ENCODE assay signal across 8 mouse cellular contexts in genomic region chr7:84086039-84086829, GRCm38 (mm10). TPM values are rescaled to one million over a fixed set of nuclear protein-coding genes. Genes with fewer than 3 reads are reported as not detected.
DNase-seq lines count a peak whose midpoint lies in the region; ATAC-seq and TF ChIP-seq lines count a peak whose summit lies in the region.

Gene Cemip, minus strand, starts transcription at chr7:84086502.

- H3K9me3 ChIP-seq in forebrain, embryonic 14.5 days (replicated peaks; ENCODE audit: control insufficient read depth, low read length), result no peaks in the 10 kb centered on the region
- H3K9me3 ChIP-seq in heart, postnatal 0 days (replicated peaks; ENCODE audit: control insufficient read depth, low read length), result no peaks in the 10 kb centered on the region
- H3K9me3 ChIP-seq in liver, embryonic 12.5 days (replicated peaks), result no peaks in the 10 kb centered on the region
- H3K9me3 ChIP-seq in stomach, embryonic 15.5 days, result no peaks in the 10 kb centered on the region

- ATAC-seq in cerebellum, adult (ENCODE audit: insufficient number of reproducible peaks, low FRiP score, low TSS enrichment), result peak; percentile 77
- ATAC-seq in forebrain, embryonic 14.5 days, result peak; percentile 89
- ATAC-seq in heart, postnatal 0 days (ENCODE audit: insufficient read depth, low read depth), result peak; percentile 63
- 0 out of 2 replicates have a peak, but pooled peaks have one; percentile 13 for ATAC-seq in liver, embryonic 12.5 days
- ATAC-seq in stomach, embryonic 15.5 days (ENCODE audit: insufficient read depth, low FRiP score, low read depth), result peak; percentile 74

- H3K4me1 ChIP-seq in forebrain, embryonic 14.5 days (ENCODE audit: control insufficient read depth, insufficient read depth, low read length), result peaks cover 4% of the 10 kb centered on the region; the same call in 1 of the 2 replicates
- H3K4me1 ChIP-seq in heart, postnatal 0 days (ENCODE audit: control insufficient read depth, insufficient read depth), result no peaks in the 10 kb centered on the region; the same call in 1 of the 2 replicates
- 0 out of 2 replicates have a peak, but pooled peaks cover 4% of the 10 kb centered on the region for H3K4me1 ChIP-seq in liver, embryonic 12.5 days
- H3K4me1 ChIP-seq in stomach, embryonic 15.5 days, result peaks cover 13% of the 10 kb centered on the region

- peak; percentile 10 to 24 for DNase-seq in CD8-positive naive resting alpha-beta T cell, adult 2 months (ENCODE audit: low read depth in 2 of 2, low spot score in 2 of 2)
- peak; percentile 83 for DNase-seq in forebrain, embryonic 14.5 days (ENCODE audit: low spot score)
- DNase-seq in heart, postnatal 0 days (ENCODE audit: low spot score), result peak; percentile 65
- peak; percentile 84 to 86 for DNase-seq in kidney, postnatal 25 days
- DNase-seq in neural tube, embryonic 10.5 days (ENCODE audit: extremely low spot score, low spot score), result peak; percentile 87

- peak within 1 kb of the TSS; percentile 85 for H3K4me2 ChIP-seq in forebrain, embryonic 14.5 days (ENCODE audit: low read length)
- H3K4me2 ChIP-seq in heart, postnatal 0 days (ENCODE audit: low read depth, low read length), result peak within 1 kb of the TSS; percentile 80
- peak within 1 kb of the TSS; percentile 62 for H3K4me2 ChIP-seq in liver, embryonic 12.5 days
- peak within 1 kb of the TSS; percentile 89 for H3K4me2 ChIP-seq in stomach, embryonic 15.5 days

- TF ChIP-seq EP300 in heart, postnatal 0 days (IDR thresholded peaks at IDR 0.05; ENCODE audit: low read depth), result no peak

- peak within 1 kb of the TSS; percentile 47 for H3K4me3 ChIP-seq in forebrain, embryonic 14.5 days (ENCODE audit: low read depth, low read length)
- peak within 1 kb of the TSS; percentile 45 for H3K4me3 ChIP-seq in heart, postnatal 0 days (ENCODE audit: low read depth, low read length)
- H3K4me3 ChIP-seq in liver, embryonic 12.5 days, result peak within 1 kb of the TSS; percentile 38
- peak within 1 kb of the TSS; percentile 38 for H3K4me3 ChIP-seq in stomach, embryonic 15.5 days (replicated peaks)

- peak within 1 kb of the TSS; percentile 63 for H3K9ac ChIP-seq in forebrain, embryonic 14.5 days (ENCODE audit: low read length)
- H3K9ac ChIP-seq in heart, postnatal 0 days (replicated peaks; ENCODE audit: low read depth, low read length), result no peak within 1 kb of the TSS
- no peak within 1 kb of the TSS for H3K9ac ChIP-seq in liver, embryonic 12.5 days
- no peak within 1 kb of the TSS for H3K9ac ChIP-seq in stomach, embryonic 15.5 days

- H3K27me3 ChIP-seq in forebrain, embryonic 14.5 days (replicated peaks; ENCODE audit: control insufficient read depth, insufficient read depth, low read length), result peaks cover 21% of the 10 kb centered on the region
- H3K27me3 ChIP-seq in heart, postnatal 0 days (ENCODE audit: control insufficient read depth, insufficient read depth, low read length), result peaks cover 27% of the 10 kb centered on the region
- peaks cover 48% of the 10 kb centered on the region for H3K27me3 ChIP-seq in liver, embryonic 12.5 days (replicated peaks)
- H3K27me3 ChIP-seq in stomach, embryonic 15.5 days (replicated peaks), result peaks cover 28% of the 10 kb centered on the region

- no peak within 1 kb of the TSS for H3K27ac ChIP-seq in forebrain, embryonic 14.5 days (ENCODE audit: low read depth, low read length)
- no peak within 1 kb of the TSS for H3K27ac ChIP-seq in heart, postnatal 0 days (ENCODE audit: low read depth)
- no peak within 1 kb of the TSS for H3K27ac ChIP-seq in liver, embryonic 12.5 days
- H3K27ac ChIP-seq in stomach, embryonic 15.5 days, result no peak within 1 kb of the TSS

- WGBS in forebrain, embryonic 14.5 days, result 2% methylated on average over 54 of the region's 54 CpGs
- WGBS in heart, postnatal 0 days, result under 1% methylated on average over 54 of the region's 54 CpGs
- 2% methylated on average over 54 of the region's 54 CpGs for WGBS in liver, embryonic 12.5 days (ENCODE audit: insufficient replicate concordance)
- WGBS in stomach, embryonic 15.5 days, result 1% methylated on average over 54 of the region's 54 CpGs

- no peaks in the 10 kb centered on the region for H3K36me3 ChIP-seq in forebrain, embryonic 14.5 days (ENCODE audit: control insufficient read depth, insufficient read depth, low read length)
- no peaks in the 10 kb centered on the region for H3K36me3 ChIP-seq in heart, postnatal 0 days (replicated peaks; ENCODE audit: control insufficient read depth, insufficient read depth, low read length)
- H3K36me3 ChIP-seq in liver, embryonic 12.5 days, result no peaks in the 10 kb centered on the region
- H3K36me3 ChIP-seq in stomach, embryonic 15.5 days, result no peaks in the 10 kb centered on the region

- peak; percentile 77 for TF ChIP-seq CTCF in heart, postnatal 0 days (IDR thresholded peaks at IDR 0.05; ENCODE audit: low read depth)

RNA-seq across cellular contexts. Expression of gene Cemip, which starts in this region (rescaled TPM):
- 0.42 and 0.61 TPM in 2 replicates for polyA plus RNA-seq in forebrain, embryonic 14.5 days (2014; fragmentation: Nextera tagmentation; extraction: Ambion mirVana)
- total RNA-seq in heart, postnatal 0 days (2014; rRNA removed; ENCODE audit: low replicate concordance), result 1.4 and 2.9 TPM in 2 replicates
- polyA plus RNA-seq in heart, postnatal 0 days (2015; fragmentation: Nextera tagmentation; extraction: Ambion mirVana), result 0.23 and 0.37 TPM in 2 replicates
- polyA plus RNA-seq in liver, embryonic 12.5 days (2016; fragmentation: Nextera tagmentation; extraction: Ambion mirVana), result 0.05 and 0.13 TPM in 2 replicates
- polyA plus RNA-seq in stomach, embryonic 15.5 days (2015; fragmentation: Nextera tagmentation; extraction: Ambion mirVana), result 0.26 and 0.51 TPM in 2 replicates

Comparison
In these comparisons a context has a peak if more than half of its experiments do, and no peak if none do; other contexts are left out.
1. Peak in DNase-seq, ATAC-seq, H3K4me3 ChIP-seq, H3K9ac ChIP-seq and H3K4me2 ChIP-seq in forebrain, embryonic 14.5 days; RNA of the gene not detected or under 1 TPM.
2. Peak in ATAC-seq, H3K4me3 ChIP-seq and H3K4me2 ChIP-seq in liver, embryonic 12.5 days; RNA of the gene not detected or under 1 TPM.
3. Peak in ATAC-seq, H3K4me3 ChIP-seq and H3K4me2 ChIP-seq in stomach, embryonic 15.5 days; RNA of the gene not detected or under 1 TPM.
4. DNase-seq: peak in every context shown above with its lines; median percentile 87 in neural tube, embryonic 10.5 days; 85 in kidney, postnatal 25 days; 83 in forebrain, embryonic 14.5 days; 65 in heart, postnatal 0 days; 17 in CD8-positive naive resting alpha-beta T cell, adult 2 months.
5. ATAC-seq: peak in every context shown above with its lines; median percentile 89 in forebrain, embryonic 14.5 days; 77 in cerebellum, adult; 74 in stomach, embryonic 15.5 days; 63 in heart, postnatal 0 days; 13 in liver, embryonic 12.5 days.